Mouse (Mus musculus): ENCODE measurements around the gene Serpina16.

Serpina16 gene

DNA sequence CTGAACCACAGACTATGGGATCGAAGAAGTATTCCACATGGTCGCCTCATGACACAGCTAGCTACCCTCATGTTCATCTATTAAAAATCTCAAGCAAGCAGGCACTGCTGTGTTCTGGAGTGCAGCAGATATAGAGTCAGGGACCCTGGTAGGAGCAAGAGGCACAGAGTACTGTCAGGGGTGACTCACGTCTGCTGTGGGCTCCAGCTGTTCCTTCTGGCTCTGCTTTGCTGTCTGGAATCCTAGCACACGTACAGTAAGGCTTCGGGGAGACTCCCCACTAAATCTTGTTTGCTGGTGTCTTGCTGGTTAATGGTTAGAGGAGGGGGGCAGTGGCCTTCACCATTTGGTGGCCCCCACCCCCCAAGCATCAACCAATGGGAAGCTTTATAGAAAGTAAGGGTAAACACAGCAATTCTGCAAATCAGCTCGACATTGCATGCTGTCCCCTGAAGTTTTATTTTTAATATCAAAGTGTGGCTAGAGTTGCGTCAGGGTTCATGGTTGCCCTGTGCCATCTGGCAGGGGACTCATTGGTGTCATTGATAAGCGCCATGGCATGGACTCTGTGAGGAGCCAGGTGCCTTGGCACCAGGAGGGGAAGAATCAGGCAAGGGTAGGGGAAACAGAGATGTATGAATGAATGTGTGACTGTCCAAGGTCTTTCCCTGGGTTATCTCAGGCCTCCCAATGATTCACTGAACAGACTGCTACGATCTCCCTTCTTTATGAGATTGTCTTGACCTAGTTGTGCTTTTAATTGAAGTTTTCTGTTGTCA, 18.9 kb downstream of the Serpina16 start, which contains the start of gene Serpina6:
Gene Serpina6, minus strand, starts transcription at position 365 of the 779 bp plus-strand sequence.
- no peak for DNase-seq

- no peak for DNase-seq
Measured at GRCm38 (mm10) chr12:103655123-103656044, 20.6 kb downstream of the Serpina16 start.

- no peak for DNase-seq
Measured at GRCm38 (mm10) chr12:103653836-103654235, 22.1 kb downstream of the Serpina16 start.

DNA sequence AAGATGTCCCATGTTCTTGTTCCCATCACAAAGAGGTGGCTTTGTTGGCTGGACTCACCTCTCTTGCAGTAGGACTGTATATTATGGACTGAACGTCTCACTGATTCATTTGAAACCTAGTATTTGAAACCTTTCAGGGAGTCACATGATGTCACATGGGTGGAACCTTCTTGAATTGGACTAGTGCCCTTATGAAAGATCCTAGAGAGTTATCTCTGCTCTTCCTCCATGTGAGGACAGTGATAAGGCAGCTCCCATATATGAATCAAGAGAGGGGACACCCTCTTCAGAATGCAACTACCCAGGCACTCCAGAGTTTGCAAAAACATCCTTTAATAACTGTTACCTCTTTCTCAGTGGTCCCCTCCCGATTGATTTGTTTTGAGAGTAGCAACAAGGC, 29.6 kb downstream of the Serpina16 start:
- no peak for DNase-seq

GRCm38 (mm10) chr12:103644601-103645000, 31.3 kb downstream of the Serpina16 start:
- no peak for DNase-seq

DNA sequence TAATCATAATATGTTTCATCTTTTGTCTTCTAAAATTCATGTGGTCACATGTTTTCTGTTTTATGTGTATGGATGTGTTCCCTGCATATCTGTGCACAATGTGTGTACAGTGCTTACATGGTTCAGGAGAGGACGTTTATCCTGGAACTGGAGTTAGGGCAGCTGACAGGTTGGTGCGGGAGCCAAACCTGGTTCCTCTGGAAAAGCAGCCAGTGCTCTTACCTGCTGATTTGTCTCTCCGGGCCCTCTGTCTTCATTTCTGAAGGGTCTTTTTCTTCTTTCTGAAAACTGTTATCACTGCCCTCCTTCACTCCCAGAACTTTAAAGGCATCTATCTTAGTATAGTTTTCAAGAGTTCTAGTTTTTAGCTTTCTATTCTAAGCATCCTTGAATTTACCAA, 32.1 kb downstream of the Serpina16 start:
- no peak for DNase-seq

- peak; percentile 89 for DNase-seq
Measured at GRCm38 (mm10) chr12:103643336-103643735, 32.6 kb downstream of the Serpina16 start.

DNA sequence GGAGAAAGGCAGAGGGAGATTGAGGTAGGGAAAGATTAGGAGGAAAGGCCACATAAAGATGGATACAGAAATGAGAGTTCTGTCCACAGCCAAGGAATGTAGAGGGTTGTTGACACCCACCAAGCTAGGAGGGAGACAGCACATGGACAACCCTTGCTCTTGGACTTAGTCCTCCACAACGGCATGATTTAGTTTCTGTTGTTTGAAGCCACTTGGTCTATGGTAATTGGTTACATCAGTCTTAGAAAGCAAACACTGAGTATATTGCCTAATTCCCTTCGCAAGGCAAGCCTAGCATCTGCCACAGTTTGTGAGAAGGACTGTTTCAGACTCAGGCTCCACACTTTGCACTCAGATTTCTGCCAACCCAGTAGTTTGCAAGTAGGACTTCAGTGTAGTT, 40.1 kb downstream of the Serpina16 start:
- no peak for DNase-seq

GRCm38 (mm10) chr12:103634430-103634829, 41.5 kb downstream of the Serpina16 start:
- DNase-seq = no peak

DNA sequence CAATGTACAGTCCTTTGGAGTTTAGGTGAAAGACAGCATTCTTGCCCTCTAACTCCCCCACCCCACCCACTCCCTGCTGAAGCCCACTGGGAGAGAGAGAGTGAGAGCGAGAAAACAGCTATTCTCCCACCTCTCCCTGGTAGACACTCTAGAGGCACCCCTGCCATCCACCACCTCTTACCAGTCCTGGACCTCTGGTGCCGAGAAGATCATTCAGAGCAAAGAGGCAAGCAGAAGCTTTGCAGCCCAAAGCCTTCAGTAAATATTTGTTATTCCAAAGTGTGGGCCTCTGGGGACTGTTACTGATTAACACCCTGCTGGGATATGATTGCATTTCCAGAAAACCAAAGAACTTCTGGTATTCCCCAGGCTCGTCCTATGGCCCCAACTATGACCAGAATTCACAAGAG, 44.7 kb downstream of the Serpina16 start, which contains the start of gene Serpina10:
Gene Serpina10, minus strand, starts transcription at position 242 of the 410 bp plus-strand sequence.
- no peak for DNase-seq
